Mouse (Mus musculus): ENCODE measurements around the gene Ptbp2.
A peak's percentile ranks its signal among the peaks of the same experiment; 100 is the strongest.

The Ptbp2 gene

GRCm38 (mm10) chr3:119784366-119784765 is at the start of gene Ptbp2:
Ptbp2 (minus strand) TSS chr3:119784466.
- no peak for DNase-seq (ENCODE audit: low read depth, low spot score)

- no peak for DNase-seq (ENCODE audit: low read depth, low spot score)
Observed at GRCm38 (mm10) chr3:119814678-119815077, 30.4 kb upstream of the Ptbp2 start.

GRCm38 (mm10) chr3:119806123-119806522 is 21.9 kb upstream of the Ptbp2 start:
- DNase-seq (ENCODE audit: low read depth, low spot score) = no peak

GRCm38 (mm10) chr3:119794677-119795365 is 10.6 kb upstream of the Ptbp2 start:
- peak; percentile 22 for DNase-seq (ENCODE audit: low read depth, low spot score)

DNA sequence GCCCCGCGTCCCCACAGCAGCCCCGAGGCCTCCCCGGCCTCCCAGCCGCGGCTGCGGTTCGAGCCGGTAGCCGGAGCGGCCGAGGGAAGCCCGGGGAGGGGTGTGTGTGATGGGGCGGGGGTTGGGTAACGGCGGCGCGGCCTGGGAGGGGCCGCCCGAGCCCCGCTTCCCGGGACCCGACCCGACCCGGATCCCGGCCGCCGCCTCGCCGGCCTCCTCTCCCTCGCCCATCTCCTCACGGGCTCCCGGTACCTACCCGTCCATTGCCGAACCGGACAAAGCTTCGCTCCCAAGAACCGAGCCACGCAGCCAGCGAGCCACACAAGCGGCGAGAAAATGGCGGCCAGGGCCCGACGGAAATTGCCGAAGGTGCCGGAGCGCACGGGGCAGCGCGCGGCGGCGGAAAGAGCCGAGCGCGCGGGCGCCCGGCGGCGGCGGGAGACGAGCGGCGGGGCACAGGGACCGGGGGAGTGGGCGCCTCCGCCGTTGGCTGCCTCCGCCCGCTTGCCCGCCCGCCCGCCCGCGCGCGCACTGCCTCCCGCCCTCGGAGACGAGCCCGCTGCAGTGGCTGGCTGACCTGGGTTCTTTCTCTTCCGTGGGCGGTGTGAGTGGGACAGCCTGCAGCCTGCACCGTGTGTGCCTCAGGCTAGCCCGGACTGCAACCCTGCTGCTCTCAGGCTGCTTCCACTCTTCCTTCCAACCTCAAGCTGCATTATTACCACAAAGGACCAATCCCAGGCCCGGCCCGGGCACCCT is 1.1 kb downstream of the Ptbp2 start:
- peak; percentile 65 for DNase-seq (ENCODE audit: low read depth, low spot score)

- peak; percentile 71 for DNase-seq (ENCODE audit: low read depth, low spot score)
Observed at GRCm38 (mm10) chr3:119782022-119782945, 2.0 kb downstream of the Ptbp2 start.

DNA sequence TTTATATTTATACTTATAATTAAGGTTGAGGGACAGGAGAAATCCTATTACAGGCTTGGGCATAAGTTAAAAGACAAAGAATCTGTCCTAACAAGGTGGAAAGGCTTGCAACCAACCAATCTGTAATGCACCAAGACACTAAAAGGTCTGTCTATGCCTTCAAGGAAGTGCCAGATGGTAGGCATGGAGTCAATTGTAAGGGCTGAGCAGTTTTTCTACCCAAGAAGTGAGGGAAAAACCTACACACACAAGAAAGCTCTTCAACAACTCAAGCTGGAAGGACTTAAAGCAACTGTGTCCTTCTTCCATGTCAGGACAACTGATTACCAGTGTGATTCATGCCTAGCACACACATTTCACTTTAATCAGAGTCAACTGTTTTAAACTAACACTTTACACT is 3.4 kb downstream of the Ptbp2 start:
- peak; percentile 42 for DNase-seq (ENCODE audit: low read depth, low spot score)

DNA sequence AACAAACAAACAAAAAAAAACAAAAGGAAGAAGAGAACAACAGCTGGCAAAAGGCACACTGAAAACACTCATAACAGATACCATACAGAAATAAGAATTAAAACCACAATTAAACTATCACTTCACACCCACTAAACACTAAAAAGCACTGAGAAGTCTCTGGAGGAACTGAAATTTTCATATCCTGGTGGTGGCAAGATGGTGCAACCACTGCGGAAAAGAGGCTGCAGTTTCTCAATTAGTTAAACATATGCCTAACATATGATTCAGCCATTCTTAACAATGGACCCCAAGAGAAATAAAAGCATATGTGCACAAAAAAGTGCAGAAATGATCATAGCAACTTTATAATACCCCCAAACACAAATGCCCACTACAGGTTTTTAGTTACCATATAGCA is 5.0 kb downstream of the Ptbp2 start:
- no peak for DNase-seq (ENCODE audit: low read depth, low spot score)

DNA sequence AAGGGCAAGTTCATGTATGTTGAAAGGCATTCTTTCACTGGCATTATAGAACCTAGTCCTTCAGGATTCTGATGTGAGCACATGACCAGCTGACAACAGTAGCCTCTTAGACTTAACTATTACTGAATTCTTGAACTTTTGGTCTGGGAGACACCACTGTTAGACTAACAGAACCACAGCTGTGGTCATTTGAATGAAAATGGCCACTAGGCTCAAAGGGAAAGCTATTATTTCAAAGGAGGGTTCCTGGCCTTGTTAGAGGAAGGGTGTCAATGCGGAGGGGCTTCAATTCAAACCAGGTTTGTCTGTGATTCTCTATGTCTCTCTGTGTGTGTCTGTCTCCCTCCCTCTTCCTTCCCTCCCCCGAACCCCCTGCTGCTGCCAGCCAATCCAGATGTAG is 5.8 kb downstream of the Ptbp2 start:
- DNase-seq (ENCODE audit: low read depth, low spot score) = no peak

DNA sequence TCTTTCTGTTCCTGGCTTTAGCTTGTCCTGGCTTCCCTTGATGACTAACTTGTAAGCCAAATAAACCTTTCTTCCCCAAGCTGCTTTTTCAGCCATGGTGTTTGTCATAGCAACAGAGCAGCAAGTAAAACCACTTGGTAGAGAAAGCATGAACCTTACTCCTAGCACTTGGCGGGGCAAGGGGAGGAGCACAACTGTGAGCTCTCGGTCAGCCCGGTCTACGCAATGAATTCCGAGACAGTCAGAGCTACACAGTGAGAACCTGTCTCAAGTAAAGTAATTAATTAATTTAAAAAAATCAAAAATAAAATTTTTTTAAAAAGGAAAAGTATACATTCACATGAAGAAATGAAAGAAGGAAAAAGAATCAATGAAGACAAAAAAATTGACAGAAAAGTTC is 8.1 kb downstream of the Ptbp2 start:
- no peak for DNase-seq (ENCODE audit: low read depth, low spot score)

- DNase-seq (ENCODE audit: low read depth, low spot score) = no peak
Observed at GRCm38 (mm10) chr3:119772789-119773188, 11.5 kb downstream of the Ptbp2 start.

- DNase-seq (ENCODE audit: low read depth, low spot score) = no peak
Observed at GRCm38 (mm10) chr3:119763772-119764171, 20.5 kb downstream of the Ptbp2 start.

GRCm38 (mm10) chr3:119761732-119762131 is 22.5 kb downstream of the Ptbp2 start:
- no peak for DNase-seq (ENCODE audit: low read depth, low spot score)

- DNase-seq (ENCODE audit: low read depth, low spot score) = no peak
Observed at GRCm38 (mm10) chr3:119753791-119754190, 30.5 kb downstream of the Ptbp2 start.

GRCm38 (mm10) chr3:119749551-119750249 is 34.6 kb downstream of the Ptbp2 start:
- DNase-seq (ENCODE audit: low read depth, low spot score) = no peak

DNA sequence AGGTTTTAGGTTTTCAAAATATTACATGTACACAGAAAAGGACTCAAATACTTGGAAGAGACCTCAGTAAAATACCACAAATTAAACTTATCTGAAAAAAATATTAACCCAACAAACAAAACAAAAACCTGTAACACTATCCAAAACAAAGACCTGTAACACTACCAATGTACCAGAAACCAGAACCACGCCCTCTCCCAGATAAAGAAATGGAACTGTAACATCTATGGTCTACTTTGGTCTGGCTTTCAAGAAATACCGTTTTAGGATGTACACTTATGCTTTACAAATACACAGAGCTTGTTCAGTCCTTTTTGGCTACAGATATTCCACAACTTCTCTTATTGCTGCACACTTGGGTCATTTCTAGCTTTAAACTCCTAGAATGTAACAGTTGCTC is 35.1 kb downstream of the Ptbp2 start:
- no peak for DNase-seq (ENCODE audit: low read depth, low spot score)

DNA sequence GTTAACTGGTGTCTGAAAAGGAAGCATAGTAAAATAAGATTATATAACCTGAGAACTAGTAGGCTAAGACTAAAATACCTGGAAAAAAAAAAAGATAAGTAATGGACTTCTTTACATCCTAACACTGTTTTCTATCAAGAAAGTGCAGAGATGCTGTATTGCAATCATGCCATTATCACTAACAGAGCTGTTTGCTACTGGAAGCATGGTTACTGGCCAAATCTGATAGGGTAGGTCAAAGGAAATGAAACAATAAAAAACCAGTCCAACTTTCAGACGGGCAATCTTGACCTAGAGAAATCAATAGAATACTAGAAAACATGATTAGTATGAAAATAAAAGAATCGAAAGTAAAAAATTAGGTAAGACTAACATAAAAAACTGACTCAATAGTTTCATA is 37.6 kb downstream of the Ptbp2 start:
- no peak for DNase-seq (ENCODE audit: low read depth, low spot score)

GRCm38 (mm10) chr3:119745801-119746200 is 38.5 kb downstream of the Ptbp2 start:
- DNase-seq (ENCODE audit: low read depth, low spot score) = peak; percentile 58

GRCm38 (mm10) chr3:119729863-119730262 is 54.4 kb downstream of the Ptbp2 start:
- no peak for DNase-seq (ENCODE audit: low read depth, low spot score)

- DNase-seq (ENCODE audit: low read depth, low spot score) = no peak
Observed at GRCm38 (mm10) chr3:119712066-119712465, 72.2 kb downstream of the Ptbp2 start.

DNA sequence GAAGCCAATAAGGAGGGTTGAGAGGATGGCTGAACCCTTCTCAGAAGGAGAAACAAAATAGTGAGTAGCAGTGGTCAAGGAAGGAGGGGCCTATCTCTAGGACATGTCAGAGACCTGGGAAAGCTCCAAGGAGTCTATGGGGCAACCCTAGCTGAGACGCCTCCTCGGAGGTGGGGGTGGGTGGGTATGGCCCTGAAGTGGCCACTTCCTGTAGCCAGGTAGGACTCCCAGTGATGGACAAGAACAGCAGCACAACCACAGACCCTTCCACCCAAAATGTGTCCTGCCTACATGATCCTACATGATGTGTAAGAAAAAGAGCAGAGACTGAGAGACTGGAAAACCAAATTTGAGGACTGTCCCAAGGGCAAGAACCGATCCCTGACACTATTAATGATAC is 72.8 kb downstream of the Ptbp2 start:
- DNase-seq (ENCODE audit: low read depth, low spot score) = no peak

DNA sequence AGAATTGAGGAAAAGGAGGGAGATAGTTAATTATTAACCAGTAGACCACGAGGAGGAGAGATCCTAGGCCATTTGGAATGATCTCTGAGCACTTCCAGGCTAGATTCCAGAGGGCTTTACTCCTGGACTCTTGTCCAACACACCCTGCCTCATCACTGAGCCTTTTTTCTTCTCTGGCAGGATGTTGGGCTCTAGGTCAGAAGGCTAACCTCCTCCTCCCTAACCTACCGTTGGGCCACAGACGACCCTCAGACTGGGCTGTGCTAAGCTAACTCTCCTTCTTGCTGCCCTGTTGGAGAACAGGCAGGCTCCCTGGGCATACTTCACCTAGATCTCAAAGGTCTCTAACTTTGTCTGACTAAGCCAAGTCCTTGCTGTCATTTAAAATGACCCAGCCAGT is 82.8 kb downstream of the Ptbp2 start:
- no peak for DNase-seq (ENCODE audit: low read depth, low spot score)

All from 3T3-L1 (cell line).